Mouse (Mus musculus) embryonic facial prominence, embryonic 10.5 days (tissue): ENCODE results near the gene Nppc. TPM values are rescaled to one million over a fixed set of nuclear protein-coding genes. Genes with fewer than 3 reads are reported as not detected.

ENCODE experiments used
- DNase-seq: peaks from one replicate; pipeline ENCODE4 v3.0.0-alpha.2; 2017; ENCODE audit warnings: low spot score
- H3K27ac ChIP-seq: fragments of 300-500 bp; sonication (generic); replicated peaks from 2 replicates; pipeline ENCODE4 v1.5.1; 2016; ENCODE audit warnings: mild to moderate bottlenecking
- H3K27me3 ChIP-seq: fragments of 300-500 bp; sonication (generic); replicated peaks from 2 replicates; pipeline ENCODE4 v1.6.1; 2016; ENCODE audit warnings: low read depth, mild to moderate bottlenecking; ENCODE audit not compliant: poor library complexity, severe bottlenecking
- H3K36me3 ChIP-seq: fragments of 300-500 bp; sonication (generic); replicated peaks from 2 replicates; pipeline ENCODE4 v1.6.1; 2016; ENCODE audit warnings: mild to moderate bottlenecking, moderate library complexity
- H3K4me1 ChIP-seq: fragments of 300-500 bp; sonication (generic); 2 replicates; pipeline ENCODE4 v1.6.1; 2016
- H3K4me3 ChIP-seq: fragments of 300-500 bp; sonication (generic); 2 replicates; pipeline ENCODE4 v1.5.1; 2016; ENCODE audit warnings: mild to moderate bottlenecking, moderate library complexity
- H3K9me3 ChIP-seq: fragments of 300-500 bp; sonication (generic); 2 replicates; pipeline ENCODE4 v1.6.1; 2016; ENCODE audit warnings: mild to moderate bottlenecking
- WGBS: fragments of 180-500 bp; shearing (Covaris S2); methylation state at CpG from one replicate; pipeline ENCODE4 v1.1.7; 2016; 5-methylcytosine and 5-hydroxymethylcytosine counted together
- polyA plus RNA-seq: library from polyadenylated mRNA; unstranded; fragments of >200 nt; fragmentation: Nextera tagmentation; extraction: Ambion mirVana; gene quantifications from 2 replicates; pipeline ENCODE4 v1.2.1, GENCODE M21; 2016

The Nppc gene
- polyA plus RNA-seq, 1 experiment from 2014 or later, result 1.00 TPM

- no peak overlapping the region for H3K4me3 ChIP-seq
- no peak for DNase-seq
- no peaks in the 10 kb centered on the region for H3K4me1 ChIP-seq
- H3K36me3 ChIP-seq, result no peaks in the 10 kb centered on the region
- 46% methylated on average over 7 of the region's 7 CpGs for WGBS
- no peaks in the 10 kb centered on the region for H3K9me3 ChIP-seq
- no peaks in the 10 kb centered on the region for H3K27me3 ChIP-seq
- no peak overlapping the region for H3K27ac ChIP-seq
Observed at GRCm38 (mm10) chr1:86696948-86697347, 26.6 kb upstream of the Nppc start.

- 68% methylated on average over 5 of the region's 5 CpGs for WGBS
- Histone ChIP-seq H3K36me3 (no peaks in the 10 kb centered on the region), H3K27ac (no peak overlapping the region), H3K27me3 (no peaks in the 10 kb centered on the region), H3K4me3 (no peak overlapping the region), H3K9me3 (no peaks in the 10 kb centered on the region), H3K4me1 (no peaks in the 10 kb centered on the region)
- DNase-seq, result no peak
Observed at GRCm38 (mm10) chr1:86691027-86691426, 20.7 kb upstream of the Nppc start.

- no peaks in the 10 kb centered on the region for H3K9me3 ChIP-seq
- no peak overlapping the region for H3K4me3 ChIP-seq
- H3K36me3 ChIP-seq, result no peaks in the 10 kb centered on the region
- H3K27me3 ChIP-seq, result no peaks in the 10 kb centered on the region
- no peak for DNase-seq
- WGBS, result 78% methylated on average over 4 of the region's 4 CpGs
- no peak overlapping the region for H3K27ac ChIP-seq
- no peaks in the 10 kb centered on the region for H3K4me1 ChIP-seq
Observed at GRCm38 (mm10) chr1:86687236-86687635, 16.9 kb upstream of the Nppc start.

- no peak for DNase-seq
- no peaks in the 10 kb centered on the region for H3K4me1 ChIP-seq
- H3K27ac ChIP-seq, result no peak overlapping the region
- WGBS, result 81% methylated on average over 10 of the region's 10 CpGs
- no peaks in the 10 kb centered on the region for H3K36me3 ChIP-seq
- H3K9me3 ChIP-seq, result no peaks in the 10 kb centered on the region
- no peak overlapping the region for H3K4me3 ChIP-seq
- peaks cover 13% of the 10 kb centered on the region for H3K27me3 ChIP-seq
Observed at GRCm38 (mm10) chr1:86678667-86679066, 8.3 kb upstream of the Nppc start.

GRCm38 (mm10) chr1:86677624-86678023 lies 7.3 kb upstream of the Nppc start:
- 90% methylated on average over 3 of the region's 3 CpGs for WGBS
- no peaks in the 10 kb centered on the region for H3K4me1 ChIP-seq
- no peak overlapping the region for H3K27ac ChIP-seq
- H3K4me3 ChIP-seq, result no peak overlapping the region
- peaks cover 20% of the 10 kb centered on the region for H3K27me3 ChIP-seq
- H3K9me3 ChIP-seq, result no peaks in the 10 kb centered on the region
- DNase-seq, result no peak
- H3K36me3 ChIP-seq, result no peaks in the 10 kb centered on the region

- Histone ChIP-seq H3K27ac (no peak overlapping the region), H3K4me3 (no peak overlapping the region), H3K27me3 (peaks cover 45% of the 10 kb centered on the region), H3K4me1 (peaks cover 9% of the 10 kb centered on the region), H3K9me3 (no peaks in the 10 kb centered on the region), H3K36me3 (no peaks in the 10 kb centered on the region)
- 80% methylated on average over 12 of the region's 12 CpGs for WGBS
- peak; percentile 6 for DNase-seq
Observed at GRCm38 (mm10) chr1:86675126-86675525, 4.8 kb upstream of the Nppc start.

GRCm38 (mm10) chr1:86674385-86674784 lies 4.0 kb upstream of the Nppc start:
- H3K4me1 ChIP-seq, result peaks cover 16% of the 10 kb centered on the region
- H3K27me3 ChIP-seq, result peaks cover 52% of the 10 kb centered on the region
- H3K9me3 ChIP-seq, result no peaks in the 10 kb centered on the region
- peak; percentile 8 for DNase-seq
- 73% methylated on average over 9 of the region's 9 CpGs for WGBS
- no peaks in the 10 kb centered on the region for H3K36me3 ChIP-seq
- H3K4me3 ChIP-seq, result no peak overlapping the region
- no peak overlapping the region for H3K27ac ChIP-seq

GRCm38 (mm10) chr1:86669552-86670273 lies 658 bp downstream of the Nppc start:
- H3K27ac ChIP-seq, result peak overlapping the region; percentile 31; the same call in 1 of the 2 replicates
- 1% methylated on average over 44 of the region's 44 CpGs for WGBS
- H3K27me3 ChIP-seq, result peaks cover 69% of the 10 kb centered on the region
- peak overlapping the region; percentile 64 for H3K4me3 ChIP-seq
- H3K4me1 ChIP-seq, result peaks cover 16% of the 10 kb centered on the region
- peak; percentile 79 for DNase-seq
- no peaks in the 10 kb centered on the region for H3K9me3 ChIP-seq
- no peaks in the 10 kb centered on the region for H3K36me3 ChIP-seq

- peaks cover 6% of the 10 kb centered on the region for H3K4me1 ChIP-seq
- no peak for DNase-seq
- no peaks in the 10 kb centered on the region for H3K36me3 ChIP-seq
- H3K9me3 ChIP-seq, result no peaks in the 10 kb centered on the region
- 76% methylated on average over 2 of the region's 2 CpGs for WGBS
- no peak overlapping the region for H3K27ac ChIP-seq
- peaks cover 35% of the 10 kb centered on the region for H3K27me3 ChIP-seq
- H3K4me3 ChIP-seq, result no peak overlapping the region
Observed at GRCm38 (mm10) chr1:86665091-86665490, 5.3 kb downstream of the Nppc start.

- H3K4me3 ChIP-seq, result no peak overlapping the region
- 90% methylated on average over 5 of the region's 5 CpGs for WGBS
- no peak for DNase-seq
- no peaks in the 10 kb centered on the region for H3K9me3 ChIP-seq
- no peak overlapping the region for H3K27ac ChIP-seq
- H3K27me3 ChIP-seq, result no peaks in the 10 kb centered on the region
- peaks cover 6% of the 10 kb centered on the region; the same call in 1 of the 2 replicates for H3K4me1 ChIP-seq
- no peaks in the 10 kb centered on the region for H3K36me3 ChIP-seq
Observed at GRCm38 (mm10) chr1:86657071-86657470, 13.3 kb downstream of the Nppc start.

- DNase-seq, result no peak
- H3K4me1 ChIP-seq, result peaks cover 6% of the 10 kb centered on the region; the same call in 1 of the 2 replicates
- H3K4me3 ChIP-seq, result no peak overlapping the region
- WGBS, result 64% methylated on average over 4 of the region's 4 CpGs
- no peaks in the 10 kb centered on the region for H3K27me3 ChIP-seq
- no peaks in the 10 kb centered on the region for H3K36me3 ChIP-seq
- no peaks in the 10 kb centered on the region for H3K9me3 ChIP-seq
- H3K27ac ChIP-seq, result no peak overlapping the region
Observed at GRCm38 (mm10) chr1:86652675-86653074, 17.7 kb downstream of the Nppc start.

- Histone ChIP-seq H3K27ac (no peak overlapping the region), H3K4me1 (peaks cover 6% of the 10 kb centered on the region; the same call in 1 of the 2 replicates), H3K4me3 (no peak overlapping the region), H3K36me3 (no peaks in the 10 kb centered on the region), H3K9me3 (no peaks in the 10 kb centered on the region), H3K27me3 (no peaks in the 10 kb centered on the region; the same call in 1 of the 2 replicates)
- 17% methylated on average over 6 of the region's 6 CpGs for WGBS
- DNase-seq, result peak; percentile 74
Observed at GRCm38 (mm10) chr1:86650272-86650671, 20.1 kb downstream of the Nppc start.

GRCm38 (mm10) chr1:86647517-86647916 lies 22.9 kb downstream of the Nppc start:
- Histone ChIP-seq H3K27ac (no peak overlapping the region), H3K27me3 (no peaks in the 10 kb centered on the region; the same call in 1 of the 2 replicates), H3K36me3 (no peaks in the 10 kb centered on the region), H3K4me3 (no peak overlapping the region), H3K9me3 (no peaks in the 10 kb centered on the region), H3K4me1 (no peaks in the 10 kb centered on the region)
- DNase-seq, result no peak
- whole genome bisulfite sequencing, result 42% methylated on average over 2 of the region's 2 CpGs
